Mouse (Mus musculus): ENCODE data around the gene Dapp1.

DNA sequence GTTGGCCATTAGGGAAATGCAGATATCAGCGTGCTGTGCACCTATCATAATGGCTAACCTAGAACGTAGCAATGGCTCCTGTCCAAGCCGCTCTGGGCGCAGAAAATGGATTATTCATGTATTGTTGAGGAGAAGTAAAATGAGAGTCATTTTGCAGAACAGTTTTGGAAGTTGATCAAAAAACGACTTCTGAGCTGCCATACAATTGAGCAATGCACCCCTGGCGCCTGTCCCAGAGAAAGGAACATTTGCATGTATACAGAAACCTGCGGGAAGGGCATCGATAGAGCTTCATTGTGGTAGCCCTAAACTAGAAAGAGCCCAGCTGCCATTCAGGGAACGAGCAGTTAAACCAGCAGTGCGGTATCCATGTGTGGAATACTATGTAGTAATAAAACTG lies 81.2 kb downstream of the Dapp1 start:
- TF ChIP-seq EP300 (IDR thresholded peaks at IDR 0.05; ENCODE audit: low read depth): no peak
- no peak for TF ChIP-seq CTCF (IDR thresholded peaks at IDR 0.05; ENCODE audit: low read depth)

Data from liver, embryonic 14.5 days (tissue).